Mouse (Mus musculus) cerebellum, postnatal 36 days (tissue): ENCODE data around the gene Colgalt1.

Experiments used
- DNase-seq, 2 experiments: peaks; one replicate each; pipeline ENCODE4 v3.0.0; 2021 to 2022; ENCODE audit warnings: mixed read lengths in 2 of 2

Colgalt1 gene

GRCm38 (mm10) chr8:71629096-71629697, 18.4 kb downstream of the Colgalt1 start:
- DNase-seq: peak; percentile 85 to 89

GRCm38 (mm10) chr8:71629781-71630212, 19.0 kb downstream of the Colgalt1 start:
- no peak for DNase-seq

GRCm38 (mm10) chr8:71630761-71631160, 20.0 kb downstream of the Colgalt1 start:
- no peak for DNase-seq

GRCm38 (mm10) chr8:71631897-71632296, 21.1 kb downstream of the Colgalt1 start:
- DNase-seq: no peak

GRCm38 (mm10) chr8:71633164-71633563, 22.4 kb downstream of the Colgalt1 start:
- peak in 1 of 2 experiments; percentile 45 for DNase-seq

GRCm38 (mm10) chr8:71633981-71634667, 23.3 kb downstream of the Colgalt1 start:
- DNase-seq: no peak

GRCm38 (mm10) chr8:71637149-71638095, 26.6 kb downstream of the Colgalt1 start:
- DNase-seq: no peak

GRCm38 (mm10) chr8:71638321-71638720, 27.5 kb downstream of the Colgalt1 start:
- no peak for DNase-seq

- no peak for DNase-seq
These were observed 28.5 kb downstream of the Colgalt1 start for GRCm38 (mm10) chr8:71639318-71639717.

GRCm38 (mm10) chr8:71645510-71645909, 34.7 kb downstream of the Colgalt1 start:
- no peak for DNase-seq

GRCm38 (mm10) chr8:71654600-71654999, 43.8 kb downstream of the Colgalt1 start:
- DNase-seq: no peak

GRCm38 (mm10) chr8:71657816-71658215, 47.0 kb downstream of the Colgalt1 start:
- DNase-seq: no peak

GRCm38 (mm10) chr8:71658515-71659049, 47.8 kb downstream of the Colgalt1 start:
- no peak for DNase-seq

- DNase-seq: peak; percentile 65 to 69
These were observed 49.0 kb downstream of the Colgalt1 start for GRCm38 (mm10) chr8:71659751-71660150.

- peak; percentile 91 to 93 for DNase-seq
These were observed 49.7 kb downstream of the Colgalt1 start for GRCm38 (mm10) chr8:71660325-71661120.

GRCm38 (mm10) chr8:71665331-71666130, 54.7 kb downstream of the Colgalt1 start:
- DNase-seq: no peak

GRCm38 (mm10) chr8:71666855-71667254, 56.1 kb downstream of the Colgalt1 start:
- no peak for DNase-seq

- DNase-seq: no peak
These were observed 56.5 kb downstream of the Colgalt1 start for GRCm38 (mm10) chr8:71667256-71667655.

GRCm38 (mm10) chr8:71668220-71668975, 57.6 kb downstream of the Colgalt1 start:
- peak in 1 of 2 experiments; percentile 41 for DNase-seq

- DNase-seq: no peak
These were observed 59.4 kb downstream of the Colgalt1 start for GRCm38 (mm10) chr8:71670198-71670597.
